Mouse (Mus musculus) kidney, postnatal 0 days (tissue): Measurements from ENCODE around the gene Arf4. TPM values are rescaled to one million over a fixed set of nuclear protein-coding genes. Genes with fewer than 3 reads are reported as not detected.
A peak's percentile ranks its signal among the peaks of the same experiment; 100 is the strongest.

Experiments
- ATAC-seq: fragments of 200-750 bp; cut with Nextera tagmentation; replicated peaks from 2 replicates; pipeline ENCODE4 v1.8.0; 2017; ENCODE audit warnings: low read depth, moderate number of reproducible peaks, moderate TSS enrichment, moderate library complexity; ENCODE audit not compliant: low FRiP score
- DNase-seq: peaks from one replicate; pipeline ENCODE4 v3.0.0-alpha.2; 2016; ENCODE audit warnings: low spot score
- H3K27ac ChIP-seq: fragments of 300-500 bp; sonication (generic); 2 replicates; pipeline ENCODE4 v1.5.1; 2014; ENCODE audit warnings: mild to moderate bottlenecking
- H3K27me3 ChIP-seq: fragments of 300-500 bp; sonication (generic); 2 replicates; pipeline ENCODE4 v1.6.1; 2014; ENCODE audit warnings: low read length, mixed read lengths; ENCODE audit not compliant: insufficient read depth
- H3K36me3 ChIP-seq: fragments of 300-500 bp; sonication (generic); 2 replicates; pipeline ENCODE4 v1.6.1; 2014; ENCODE audit warnings: low read length, mixed read lengths; ENCODE audit not compliant: insufficient read depth
- H3K4me1 ChIP-seq: fragments of 300-500 bp; sonication (generic); replicated peaks from 2 replicates; pipeline ENCODE4 v1.6.1; 2014; ENCODE audit warnings: antibody characterized with exemption, low read length, mixed read lengths; ENCODE audit not compliant: insufficient read depth
- H3K4me2 ChIP-seq: fragments of 300-500 bp; sonication (generic); 2 replicates; pipeline ENCODE4 v1.6.1; 2014; ENCODE audit warnings: mild to moderate bottlenecking, low read length, moderate library complexity, mixed read lengths
- H3K4me3 ChIP-seq: fragments of 300-500 bp; sonication (generic); replicated peaks from 2 replicates; pipeline ENCODE4 v1.5.1; 2014; ENCODE audit warnings: low read depth, low read length
- H3K9ac ChIP-seq: fragments of 300-500 bp; sonication (generic); 2 replicates; pipeline ENCODE4 v1.6.1; 2014; ENCODE audit warnings: low read depth, low read length
- H3K9me3 ChIP-seq: fragments of 300-500 bp; sonication (generic); replicated peaks from 2 replicates; pipeline ENCODE4 v1.6.1; 2016; ENCODE audit warnings: low read length, inconsistent platforms, mixed read lengths
- CTCF ChIP-seq: IDR thresholded peaks from 2 replicates; pipeline ENCODE4 v1.5.1; 2016; ENCODE audit warnings: antibody characterized with exemption, low read depth, mild to moderate bottlenecking, moderate library complexity
- WGBS: fragments of 180-500 bp; shearing (Covaris S2); extraction: QIAGEN DNeasy Blood & Tissue Kit; methylation state at CpG from one replicate; pipeline ENCODE4 v1.1.7; 2014; 5-methylcytosine and 5-hydroxymethylcytosine counted together
- polyA plus RNA-seq: library from polyadenylated mRNA; unstranded; fragments of >200 nt; fragmentation: Nextera tagmentation; extraction: Ambion mirVana; gene quantifications from 2 replicates; pipeline ENCODE4 v1.2.1, GENCODE M21; 2015

The Arf4 gene
- polyA plus RNA-seq, 1 experiment from 2014 or later = 519 TPM

DNA sequence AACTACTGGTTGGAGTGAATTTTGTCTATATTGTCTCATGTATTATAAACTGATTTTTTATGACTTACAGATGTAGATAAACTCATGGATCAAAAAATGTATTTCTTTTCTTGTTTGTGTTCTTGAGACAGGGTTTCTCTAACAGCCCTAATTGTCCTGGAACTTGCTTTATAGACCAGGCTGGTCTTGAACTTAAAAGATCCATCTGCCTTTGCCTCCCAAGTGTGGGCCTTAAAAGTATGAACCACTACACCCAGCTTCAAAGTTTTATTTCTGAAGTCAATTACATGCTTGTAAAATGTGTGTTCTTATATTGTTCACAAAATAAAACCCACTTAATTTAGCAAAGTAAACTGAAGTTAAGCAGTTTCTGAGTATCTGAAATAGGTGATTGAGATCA lies 20.3 kb downstream of the Arf4 start:
- no peaks in the 10 kb centered on the region for H3K9me3 ChIP-seq
- no peak for ATAC-seq
- no peak for DNase-seq
- no peak overlapping the region for H3K27ac ChIP-seq
- no peak for TF ChIP-seq CTCF
- H3K4me1 ChIP-seq = no peaks in the 10 kb centered on the region
- H3K27me3 ChIP-seq = no peaks in the 10 kb centered on the region
- H3K36me3 ChIP-seq = peaks cover 36% of the 10 kb centered on the region
- no peak overlapping the region for H3K9ac ChIP-seq
- H3K4me2 ChIP-seq = no peak overlapping the region
- no peak overlapping the region for H3K4me3 ChIP-seq

DNA sequence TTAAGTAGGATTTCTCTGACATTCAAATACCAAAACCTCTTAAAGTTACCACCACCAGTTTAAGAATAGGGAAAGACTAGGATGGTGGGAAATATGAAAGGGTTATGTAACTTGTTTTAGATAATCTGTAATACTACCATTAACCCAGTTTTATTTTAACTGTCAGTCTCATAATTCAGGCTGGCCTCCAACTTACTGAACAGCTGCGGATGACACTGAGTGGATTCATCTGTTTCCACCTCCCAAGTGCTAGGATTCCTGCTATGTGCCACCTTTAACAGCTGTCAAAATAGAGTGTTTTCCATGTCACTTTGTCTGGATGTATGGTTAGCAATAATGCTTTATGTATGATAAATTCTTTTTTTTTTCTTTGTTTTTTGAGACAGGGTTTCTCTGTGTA lies 22.4 kb downstream of the Arf4 start:
- H3K9me3 ChIP-seq = no peaks in the 10 kb centered on the region
- H3K9ac ChIP-seq = no peak overlapping the region

DNA sequence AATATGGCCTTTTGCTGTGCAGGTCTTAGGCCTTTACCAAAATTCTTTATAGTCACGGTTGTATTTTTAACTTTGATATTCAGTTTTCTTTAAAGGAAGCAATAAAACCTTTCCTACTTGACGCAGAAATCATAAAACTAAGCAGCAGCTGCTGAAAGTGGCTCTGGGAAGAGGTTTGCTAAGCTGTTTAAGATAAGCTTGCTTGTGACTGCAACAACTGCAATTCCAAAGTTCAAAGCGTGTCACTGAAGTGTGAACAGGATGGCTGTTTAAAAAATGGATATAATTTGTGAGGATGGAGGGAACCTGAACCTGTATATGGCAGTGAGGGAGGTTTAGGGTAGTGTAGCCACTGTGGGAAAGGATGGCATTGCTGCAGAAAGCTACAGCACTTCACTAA lies 24.1 kb downstream of the Arf4 start:
- Histone ChIP-seq H3K27ac (no peak overlapping the region), H3K27me3 (no peaks in the 10 kb centered on the region), H3K9ac (no peak overlapping the region), H3K4me1 (0 out of 2 replicates have a peak, but pooled peaks cover 2% of the 10 kb centered on the region), H3K4me3 (no peak overlapping the region), H3K9me3 (no peaks in the 10 kb centered on the region), H3K4me2 (no peak overlapping the region), H3K36me3 (peaks cover 20% of the 10 kb centered on the region)
- whole genome bisulfite sequencing = 48% methylated on average over 3 of the region's 3 CpGs
- TF ChIP-seq CTCF = no peak
- no peak for DNase-seq
- ATAC-seq = no peak

More for the DNA sequence above, 22.4 kb downstream of the Arf4 start:
- WGBS = 89% methylated on average over 1 of the region's 1 CpGs
- Histone ChIP-seq H3K36me3 (peaks cover 23% of the 10 kb centered on the region), H3K27ac (no peak overlapping the region), H3K4me2 (no peak overlapping the region), H3K4me3 (no peak overlapping the region), H3K27me3 (no peaks in the 10 kb centered on the region), H3K4me1 (no peaks in the 10 kb centered on the region)
- ATAC-seq (no peak), DNase-seq (no peak)
- TF ChIP-seq CTCF = no peak

DNA sequence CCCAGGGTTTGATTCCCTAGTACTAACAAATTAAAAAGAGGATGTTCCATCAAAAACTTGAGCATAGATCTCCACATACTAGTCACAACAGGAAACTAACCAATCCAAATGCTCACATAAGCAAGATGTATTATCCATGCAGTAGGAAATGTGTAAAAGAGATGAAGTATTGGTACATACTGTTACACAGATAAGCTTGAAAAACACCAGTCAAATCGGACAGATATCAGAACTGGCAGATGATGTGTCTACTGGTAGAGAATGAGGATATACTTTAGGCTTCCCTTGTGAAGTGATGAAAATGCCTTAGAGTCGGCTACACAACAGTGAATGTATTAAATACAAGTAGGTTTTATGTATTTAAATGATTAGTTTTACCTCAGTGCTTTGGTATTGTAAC lies 24.6 kb downstream of the Arf4 start:
- ATAC-seq (no peak), DNase-seq (no peak)
- Histone ChIP-seq H3K27ac (no peak overlapping the region), H3K9me3 (no peaks in the 10 kb centered on the region), H3K4me2 (no peak overlapping the region), H3K27me3 (no peaks in the 10 kb centered on the region), H3K9ac (no peak overlapping the region), H3K4me3 (no peak overlapping the region), H3K36me3 (peaks cover 16% of the 10 kb centered on the region; the same call in 1 of the 2 replicates), H3K4me1 (0 out of 2 replicates have a peak, but pooled peaks cover 5% of the 10 kb centered on the region)
- WGBS = 89% methylated on average over 2 of the region's 2 CpGs
- TF ChIP-seq CTCF = no peak

DNA sequence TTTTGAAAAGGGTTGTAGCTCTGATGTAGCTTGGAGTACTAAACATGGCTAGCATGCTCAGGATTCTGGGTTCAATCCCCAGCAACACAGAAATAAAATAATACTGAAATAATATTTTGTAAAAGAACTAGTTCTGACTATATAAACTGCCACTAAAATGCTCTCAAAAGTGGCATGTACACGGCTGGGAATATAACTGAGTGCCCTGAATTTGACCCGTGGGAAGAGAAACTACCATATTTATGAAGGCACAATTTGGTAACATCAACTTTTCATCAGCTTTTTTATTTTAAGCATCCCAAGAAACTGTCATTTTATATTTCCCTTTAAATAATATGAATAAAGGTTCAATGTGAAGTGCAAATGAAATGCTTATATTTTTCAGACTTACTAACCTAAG lies 26.0 kb downstream of the Arf4 start:
- Histone ChIP-seq H3K4me2 (no peak overlapping the region), H3K27ac (no peak overlapping the region), H3K4me1 (peaks cover 10% of the 10 kb centered on the region; the same call in 1 of the 2 replicates), H3K9ac (no peak overlapping the region), H3K4me3 (no peak overlapping the region), H3K36me3 (peaks cover 16% of the 10 kb centered on the region; the same call in 1 of the 2 replicates), H3K9me3 (no peaks in the 10 kb centered on the region), H3K27me3 (no peaks in the 10 kb centered on the region)
- DNase-seq = no peak
- WGBS = 92% methylated on average over 2 of the region's 2 CpGs
- no peak for ATAC-seq
- TF ChIP-seq CTCF = no peak

DNA sequence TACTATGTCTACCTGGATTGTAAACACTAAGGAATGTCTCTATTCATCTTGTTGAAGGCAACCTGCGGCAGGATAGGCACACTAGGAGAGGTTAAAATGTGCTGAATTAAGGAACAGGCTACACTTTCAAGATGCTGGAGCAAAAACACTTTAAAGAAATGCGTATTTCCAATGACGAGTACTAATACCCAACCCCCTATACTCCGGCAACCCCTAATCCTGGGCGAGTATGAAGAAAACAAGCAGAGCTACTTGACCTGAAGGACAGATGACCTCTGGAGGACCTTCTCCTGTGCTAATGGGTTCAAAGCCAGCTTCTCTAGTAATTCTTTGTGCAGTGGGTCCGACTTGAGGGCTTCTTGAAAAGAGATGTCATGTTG lies 30.1 kb downstream of the Arf4 start:
- peak overlapping the region; percentile 90 for H3K4me3 ChIP-seq
- DNase-seq = no peak
- 19% methylated on average over 6 of the region's 6 CpGs for WGBS

More for the DNA sequence above, 30.1 kb downstream of the Arf4 start:
- no peak for ATAC-seq
- no peaks in the 10 kb centered on the region for H3K9me3 ChIP-seq
- peak overlapping the region; percentile 99 for H3K4me2 ChIP-seq
- H3K36me3 ChIP-seq = peaks cover 13% of the 10 kb centered on the region; the same call in 1 of the 2 replicates
- peaks cover 10% of the 10 kb centered on the region; the same call in 1 of the 2 replicates for H3K4me1 ChIP-seq
- H3K9ac ChIP-seq = peak overlapping the region; percentile 86
- no peaks in the 10 kb centered on the region for H3K27me3 ChIP-seq
- H3K27ac ChIP-seq = peak overlapping the region; percentile 95; the same call in 1 of the 2 replicates
- TF ChIP-seq CTCF = no peak
